Mouse (Mus musculus): ENCODE results near the gene Abhd4. TPM values are rescaled to one million over a fixed set of nuclear protein-coding genes. Genes with fewer than 3 reads are reported as not detected.

The Abhd4 gene
- polyA plus RNA-seq, 1 experiment from 2014 or later = 118 TPM

DNA sequence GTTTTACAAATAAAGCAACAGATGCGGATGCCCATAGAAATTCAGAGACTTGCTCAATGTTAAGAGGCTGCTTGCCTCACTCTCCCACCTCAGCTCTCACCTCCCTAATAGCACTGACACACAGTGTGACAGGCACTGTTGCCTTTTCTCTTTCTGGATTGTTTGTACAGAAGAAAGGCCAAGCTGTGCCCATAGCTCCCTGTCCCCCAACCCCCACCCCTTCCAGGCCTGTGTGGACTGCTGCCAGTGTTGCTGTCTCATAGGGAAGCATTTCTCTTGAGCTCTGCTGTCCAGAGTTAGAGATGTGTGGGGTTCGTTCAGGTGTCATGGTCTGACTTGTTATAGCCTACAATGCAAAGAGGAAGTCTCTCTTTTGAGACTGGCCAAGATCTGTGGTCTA, 6.2 kb downstream of the Abhd4 start:
- 73% methylated on average over 2 of the region's 2 CpGs for WGBS
- Histone ChIP-seq H3K9ac (ENCODE audit: low read length) (peak overlapping the region; percentile 82), H3K9me3 (ENCODE audit: control insufficient read depth, low read length) (no peaks in the 10 kb centered on the region), H3K27ac (replicated peaks in 1 of 2; ENCODE audit: control insufficient read depth in 1 of 2, insufficient read depth in 1 of 2, low read depth in 2 of 2, low read length in 2 of 2) (peak overlapping the region in 1 of 2 experiments; percentile 31; a peak in 1 of 4 replicates), H3K4me3 (ENCODE audit: control insufficient read depth in 1 of 2, insufficient read depth in 1 of 2, low read depth in 1 of 2, low read length in 2 of 2) (peak overlapping the region; percentile 71 to 97; a peak in 3 of 4 replicates), H3K4me2 (ENCODE audit: low read length) (peak overlapping the region; percentile 80), H3K36me3 (ENCODE audit: control insufficient read depth, insufficient read depth, low read length) (peaks cover 35% of the 10 kb centered on the region), H3K27me3 (ENCODE audit: control insufficient read depth, insufficient read depth, low read length) (no peaks in the 10 kb centered on the region), H3K4me1 (ENCODE audit: control insufficient read depth in 2 of 2, insufficient read depth in 2 of 2, low read length in 2 of 2) (peaks cover 18% of the 10 kb centered on the region in 2 experiments)
- no peak for ATAC-seq (ENCODE audit: insufficient number of reproducible peaks, insufficient read depth, low FRiP score, low read depth)

DNA sequence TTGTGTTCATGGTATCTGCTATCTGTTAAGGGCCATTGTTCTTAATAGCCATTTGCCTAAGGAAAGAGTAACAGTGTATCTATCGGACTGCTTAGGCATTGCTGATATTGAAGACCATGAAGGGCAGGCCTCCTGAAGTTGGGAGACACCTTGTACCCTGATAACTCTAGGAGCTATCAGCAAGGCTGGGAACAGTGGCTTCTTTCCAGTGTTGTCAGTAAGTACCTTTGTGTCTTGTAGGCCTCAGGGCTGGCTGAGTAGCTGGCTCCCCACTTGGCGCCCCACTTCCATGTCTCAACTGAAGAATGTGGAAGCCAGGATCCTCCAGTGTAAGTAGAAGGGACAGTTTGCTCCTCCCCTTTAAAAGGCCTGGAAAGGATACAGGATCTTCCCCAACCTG, 7.4 kb downstream of the Abhd4 start:
- no peaks in the 10 kb centered on the region for H3K27me3 ChIP-seq (ENCODE audit: control insufficient read depth, insufficient read depth, low read length)
- H3K27ac ChIP-seq (replicated peaks in 1 of 2; ENCODE audit: control insufficient read depth in 1 of 2, insufficient read depth in 1 of 2, low read depth in 2 of 2, low read length in 2 of 2) = no peak overlapping the region
- H3K4me3 ChIP-seq (ENCODE audit: control insufficient read depth in 1 of 2, insufficient read depth in 1 of 2, low read depth in 1 of 2, low read length in 2 of 2) = no peak overlapping the region
- no peak for ATAC-seq (ENCODE audit: insufficient number of reproducible peaks, insufficient read depth, low FRiP score, low read depth)
- H3K9me3 ChIP-seq (ENCODE audit: control insufficient read depth, low read length) = no peaks in the 10 kb centered on the region
- H3K9ac ChIP-seq (ENCODE audit: low read length) = no peak overlapping the region
- H3K36me3 ChIP-seq (ENCODE audit: control insufficient read depth, insufficient read depth, low read length) = peaks cover 45% of the 10 kb centered on the region
- H3K4me1 ChIP-seq (ENCODE audit: control insufficient read depth in 2 of 2, insufficient read depth in 2 of 2, low read length in 2 of 2) = peaks cover 19 to 22% of the 10 kb centered on the region in 2 experiments
- no peak overlapping the region for H3K4me2 ChIP-seq (ENCODE audit: low read length)
- WGBS = 82% methylated on average over 2 of the region's 2 CpGs

DNA sequence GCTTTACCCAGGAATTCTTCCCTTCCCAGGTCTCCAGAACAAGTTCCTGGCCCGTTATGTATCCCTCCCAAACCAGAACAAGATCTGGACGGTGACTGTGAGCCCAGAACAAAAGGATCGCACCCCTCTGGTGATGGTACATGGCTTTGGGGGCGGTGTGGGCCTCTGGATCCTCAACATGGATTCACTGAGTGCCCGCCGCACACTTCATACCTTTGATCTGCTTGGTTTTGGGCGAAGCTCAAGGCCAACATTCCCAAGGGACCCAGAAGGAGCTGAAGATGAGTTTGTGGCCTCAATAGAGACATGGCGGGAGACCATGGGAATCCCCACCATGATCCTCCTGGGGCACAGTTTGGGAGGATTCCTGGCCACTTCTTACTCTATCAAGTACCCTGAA, 8.6 kb downstream of the Abhd4 start:
- H3K27ac ChIP-seq (replicated peaks in 1 of 2; ENCODE audit: control insufficient read depth in 1 of 2, insufficient read depth in 1 of 2, low read depth in 2 of 2, low read length in 2 of 2) = no peak overlapping the region
- H3K4me2 ChIP-seq (ENCODE audit: low read length) = no peak overlapping the region
- 92% methylated on average over 8 of the region's 8 CpGs for WGBS
- no peak overlapping the region for H3K4me3 ChIP-seq (ENCODE audit: control insufficient read depth in 1 of 2, insufficient read depth in 1 of 2, low read depth in 1 of 2, low read length in 2 of 2)
- H3K9ac ChIP-seq (ENCODE audit: low read length) = no peak overlapping the region
- no peaks in the 10 kb centered on the region for H3K9me3 ChIP-seq (ENCODE audit: control insufficient read depth, low read length)
- H3K4me1 ChIP-seq (ENCODE audit: control insufficient read depth in 2 of 2, insufficient read depth in 2 of 2, low read length in 2 of 2) = peaks cover 19 to 22% of the 10 kb centered on the region in 2 experiments
- no peak for ATAC-seq (ENCODE audit: insufficient number of reproducible peaks, insufficient read depth, low FRiP score, low read depth)
- H3K36me3 ChIP-seq (ENCODE audit: control insufficient read depth, insufficient read depth, low read length) = peaks cover 57% of the 10 kb centered on the region
- no peaks in the 10 kb centered on the region for H3K27me3 ChIP-seq (ENCODE audit: control insufficient read depth, insufficient read depth, low read length)

DNA sequence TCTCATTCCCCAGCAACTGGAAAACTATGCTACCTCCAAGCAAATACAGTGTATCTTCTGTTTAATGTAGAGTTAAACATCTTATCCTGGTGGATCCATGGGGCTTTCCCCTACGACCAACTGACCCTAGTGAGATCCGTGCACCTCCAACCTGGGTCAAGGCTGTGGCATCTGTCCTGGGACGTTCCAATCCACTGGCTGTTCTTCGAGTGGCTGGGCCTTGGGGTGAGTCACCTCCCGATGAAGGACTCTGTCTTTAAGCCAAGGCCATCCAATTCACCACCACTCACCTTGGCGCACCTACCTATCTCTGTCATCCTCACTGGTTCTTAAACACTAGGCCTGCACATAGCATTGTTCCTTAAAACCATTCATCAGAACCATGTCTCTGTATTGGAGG, 9.1 kb downstream of the Abhd4 start:
- no peak overlapping the region for H3K9ac ChIP-seq (ENCODE audit: low read length)
- WGBS = 87% methylated on average over 6 of the region's 6 CpGs
- no peak for ATAC-seq (ENCODE audit: insufficient number of reproducible peaks, insufficient read depth, low FRiP score, low read depth)
- H3K4me3 ChIP-seq (ENCODE audit: control insufficient read depth in 1 of 2, insufficient read depth in 1 of 2, low read depth in 1 of 2, low read length in 2 of 2) = no peak overlapping the region
- peaks cover 19 to 22% of the 10 kb centered on the region in 2 experiments for H3K4me1 ChIP-seq (ENCODE audit: control insufficient read depth in 2 of 2, insufficient read depth in 2 of 2, low read length in 2 of 2)
- peaks cover 62% of the 10 kb centered on the region for H3K36me3 ChIP-seq (ENCODE audit: control insufficient read depth, insufficient read depth, low read length)
- no peaks in the 10 kb centered on the region for H3K27me3 ChIP-seq (ENCODE audit: control insufficient read depth, insufficient read depth, low read length)
- H3K9me3 ChIP-seq (ENCODE audit: control insufficient read depth, low read length) = no peaks in the 10 kb centered on the region
- H3K27ac ChIP-seq (replicated peaks in 1 of 2; ENCODE audit: control insufficient read depth in 1 of 2, insufficient read depth in 1 of 2, low read depth in 2 of 2, low read length in 2 of 2) = no peak overlapping the region
- H3K4me2 ChIP-seq (ENCODE audit: low read length) = no peak overlapping the region

DNA sequence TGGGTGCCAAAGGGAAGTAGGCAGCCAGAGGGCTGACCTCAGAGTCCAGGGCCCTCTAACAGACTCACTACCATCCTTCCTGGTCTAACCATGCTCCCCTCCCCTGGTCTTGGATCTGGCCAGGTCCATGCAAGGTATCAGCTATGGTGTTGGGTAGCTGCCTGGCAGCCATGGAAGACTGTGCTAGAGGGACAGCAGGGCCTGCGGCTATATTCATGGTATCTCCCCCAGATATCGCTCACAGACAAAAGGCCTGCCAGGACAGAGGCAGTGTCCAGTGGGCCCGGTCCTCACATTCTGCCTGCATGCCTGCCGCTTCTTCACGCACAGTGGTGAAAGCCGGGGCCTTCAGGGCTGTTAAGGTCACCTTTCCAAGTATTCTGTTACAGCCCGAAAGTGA, 10.2 kb downstream of the Abhd4 start:
- 65% methylated on average over 7 of the region's 7 CpGs for WGBS
- ATAC-seq (ENCODE audit: insufficient number of reproducible peaks, insufficient read depth, low FRiP score, low read depth) = no peak
- H3K9me3 ChIP-seq (ENCODE audit: control insufficient read depth, low read length) = no peaks in the 10 kb centered on the region
- H3K9ac ChIP-seq (ENCODE audit: low read length) = no peak overlapping the region
- H3K27me3 ChIP-seq (ENCODE audit: control insufficient read depth, insufficient read depth, low read length) = no peaks in the 10 kb centered on the region
- H3K4me2 ChIP-seq (ENCODE audit: low read length) = no peak overlapping the region
- peaks cover 73% of the 10 kb centered on the region for H3K36me3 ChIP-seq (ENCODE audit: control insufficient read depth, insufficient read depth, low read length)
- peaks cover 16 to 22% of the 10 kb centered on the region in 2 experiments for H3K4me1 ChIP-seq (ENCODE audit: control insufficient read depth in 2 of 2, insufficient read depth in 2 of 2, low read length in 2 of 2)
- H3K4me3 ChIP-seq (ENCODE audit: control insufficient read depth in 1 of 2, insufficient read depth in 1 of 2, low read depth in 1 of 2, low read length in 2 of 2) = no peak overlapping the region
- peak overlapping the region; percentile 60 to 80 for H3K27ac ChIP-seq (replicated peaks in 1 of 2; ENCODE audit: control insufficient read depth in 1 of 2, insufficient read depth in 1 of 2, low read depth in 2 of 2, low read length in 2 of 2)

DNA sequence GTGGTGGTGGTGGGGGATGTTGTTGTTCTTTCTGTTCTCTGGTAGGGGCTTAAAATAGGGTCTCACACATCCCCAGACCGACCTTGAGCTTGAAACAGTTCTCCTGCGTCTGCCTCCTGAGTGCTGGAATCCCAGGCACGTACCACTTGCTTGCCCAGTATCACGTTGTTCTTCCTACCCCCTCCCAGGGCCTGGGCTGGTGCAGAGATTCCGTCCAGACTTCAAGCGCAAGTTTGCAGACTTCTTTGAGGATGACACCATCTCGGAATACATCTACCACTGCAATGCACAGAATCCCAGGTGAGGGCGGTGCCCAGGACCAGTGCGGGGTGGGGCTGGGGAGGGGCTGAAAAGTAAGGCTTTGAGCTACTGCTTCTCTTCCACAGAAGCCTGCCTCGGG, 11.1 kb downstream of the Abhd4 start:
- Histone ChIP-seq H3K27me3 (ENCODE audit: control insufficient read depth, insufficient read depth, low read length) (no peaks in the 10 kb centered on the region), H3K4me2 (ENCODE audit: low read length) (peak overlapping the region; percentile 51), H3K9ac (ENCODE audit: low read length) (peak overlapping the region; percentile 62), H3K4me3 (ENCODE audit: control insufficient read depth in 1 of 2, insufficient read depth in 1 of 2, low read depth in 1 of 2, low read length in 2 of 2) (peak overlapping the region; percentile 6 to 15; a peak in 1 of 4 replicates), H3K36me3 (ENCODE audit: control insufficient read depth, insufficient read depth, low read length) (peaks cover 79% of the 10 kb centered on the region), H3K4me1 (ENCODE audit: control insufficient read depth in 2 of 2, insufficient read depth in 2 of 2, low read length in 2 of 2) (peaks cover 12 to 16% of the 10 kb centered on the region in 2 experiments), H3K27ac (replicated peaks in 1 of 2; ENCODE audit: control insufficient read depth in 1 of 2, insufficient read depth in 1 of 2, low read depth in 2 of 2, low read length in 2 of 2) (peak overlapping the region; percentile 72 to 80), H3K9me3 (ENCODE audit: control insufficient read depth, low read length) (no peaks in the 10 kb centered on the region)
- 37% methylated on average over 10 of the region's 10 CpGs for WGBS
- peak; percentile 78; the same call in 1 of the 2 replicates for ATAC-seq (ENCODE audit: insufficient number of reproducible peaks, insufficient read depth, low FRiP score, low read depth)

DNA sequence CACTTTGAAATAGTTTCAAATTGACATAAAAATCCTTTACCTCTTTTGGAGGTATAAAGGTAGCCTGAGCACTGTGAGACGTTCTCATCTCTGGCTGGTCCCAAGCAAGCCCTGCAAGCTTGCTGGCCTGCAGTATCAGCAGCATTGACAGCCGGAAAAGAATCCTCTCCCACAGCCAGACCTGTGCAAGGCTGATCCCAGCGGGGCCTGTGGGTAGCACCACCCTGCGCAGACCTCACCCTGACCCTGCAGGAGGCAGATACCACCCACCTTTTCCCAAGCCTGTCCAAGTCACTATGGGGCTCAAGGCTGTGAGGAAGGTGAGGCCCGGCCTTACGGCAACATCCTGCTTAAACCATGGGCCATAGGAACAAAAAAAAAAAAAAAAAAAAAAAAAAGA, 12.0 kb downstream of the Abhd4 start:
- Histone ChIP-seq H3K4me1 (ENCODE audit: control insufficient read depth in 2 of 2, insufficient read depth in 2 of 2, low read length in 2 of 2) (peaks cover 6 to 8% of the 10 kb centered on the region in 2 experiments; a peak in 3 of 4 replicates), H3K27ac (replicated peaks in 1 of 2; ENCODE audit: control insufficient read depth in 1 of 2, insufficient read depth in 1 of 2, low read depth in 2 of 2, low read length in 2 of 2) (no peak overlapping the region), H3K36me3 (ENCODE audit: control insufficient read depth, insufficient read depth, low read length) (peaks cover 79% of the 10 kb centered on the region), H3K9me3 (ENCODE audit: control insufficient read depth, low read length) (no peaks in the 10 kb centered on the region), H3K27me3 (ENCODE audit: control insufficient read depth, insufficient read depth, low read length) (no peaks in the 10 kb centered on the region), H3K9ac (ENCODE audit: low read length) (no peak overlapping the region), H3K4me2 (ENCODE audit: low read length) (no peak overlapping the region), H3K4me3 (ENCODE audit: control insufficient read depth in 1 of 2, insufficient read depth in 1 of 2, low read depth in 1 of 2, low read length in 2 of 2) (no peak overlapping the region)
- no peak for ATAC-seq (ENCODE audit: insufficient number of reproducible peaks, insufficient read depth, low FRiP score, low read depth)
- 73% methylated on average over 6 of the region's 6 CpGs for WGBS

DNA sequence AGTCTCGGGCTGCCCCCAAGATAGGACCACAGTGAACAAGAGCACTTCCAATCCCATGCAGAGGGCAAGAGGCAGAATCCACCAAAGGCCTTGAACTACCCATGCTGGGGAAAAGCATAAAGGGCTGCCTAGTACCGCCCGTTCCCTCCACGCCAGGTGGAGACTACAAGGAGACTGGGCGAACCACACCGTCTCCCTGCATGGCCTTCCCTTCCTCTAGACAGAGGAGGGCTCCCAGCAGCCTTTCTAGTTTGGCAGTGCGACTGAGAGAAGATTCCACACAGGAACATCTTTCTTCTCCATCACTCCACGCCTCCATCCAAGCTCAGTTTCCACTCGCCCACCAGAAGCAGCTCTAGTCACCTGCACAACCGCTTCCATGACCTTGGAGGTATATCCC, 14.0 kb downstream of the Abhd4 start:
- H3K4me2 ChIP-seq (ENCODE audit: low read length) = no peak overlapping the region
- no peak overlapping the region for H3K9ac ChIP-seq (ENCODE audit: low read length)
- H3K4me3 ChIP-seq (ENCODE audit: control insufficient read depth in 1 of 2, insufficient read depth in 1 of 2, low read depth in 1 of 2, low read length in 2 of 2) = no peak overlapping the region
- H3K4me1 ChIP-seq (ENCODE audit: control insufficient read depth in 2 of 2, insufficient read depth in 2 of 2, low read length in 2 of 2) = peaks cover 6 to 8% of the 10 kb centered on the region in 2 experiments; a peak in 3 of 4 replicates
- WGBS = 87% methylated on average over 10 of the region's 10 CpGs
- H3K27me3 ChIP-seq (ENCODE audit: control insufficient read depth, insufficient read depth, low read length) = no peaks in the 10 kb centered on the region
- H3K27ac ChIP-seq (replicated peaks in 1 of 2; ENCODE audit: control insufficient read depth in 1 of 2, insufficient read depth in 1 of 2, low read depth in 2 of 2, low read length in 2 of 2) = no peak overlapping the region
- ATAC-seq (ENCODE audit: insufficient number of reproducible peaks, insufficient read depth, low FRiP score, low read depth) = no peak
- H3K36me3 ChIP-seq (ENCODE audit: control insufficient read depth, insufficient read depth, low read length) = peaks cover 63% of the 10 kb centered on the region
- H3K9me3 ChIP-seq (ENCODE audit: control insufficient read depth, low read length) = no peaks in the 10 kb centered on the region

All from heart, embryonic 14.5 days (tissue).